Mouse (Mus musculus): ENCODE results near the gene Fam19a1. TPM values are rescaled to one million over a fixed set of nuclear protein-coding genes. Genes with fewer than 3 reads are reported as not detected.

Gene Fam19a1
- polyA plus RNA-seq, 2 experiments from 2014 or later = not detected

Other genes starting within 250 kb of the Fam19a1 start
- not detected for gene 1700123L14Rik, start 53.1 kb downstream of the Fam19a1 start, polyA plus RNA-seq (2017; shearing (Covaris generic))

Data from activated CD4-positive, CD25-positive, alpha-beta regulatory T cell, adult 4 months (primary cell).